Comparison of ENCODE assay signal across 8 mouse cellular contexts in genomic region chr17:32319950-32320349, GRCm38 (mm10). TPM values are rescaled to one million over a fixed set of nuclear protein-coding genes. Genes with fewer than 3 reads are reported as not detected.
DNase-seq lines count a peak whose midpoint lies in the region; ATAC-seq and TF ChIP-seq lines count a peak whose summit lies in the region.

No protein-coding gene starts in this region.

- no peak for ATAC-seq in G1E (ENCODE audit: extremely low read depth, insufficient number of reproducible peaks, low FRiP score, poor library complexity, severe bottlenecking)
- ATAC-seq in erythroid progenitor cell, adult 5-6 weeks (replicated peaks; ENCODE audit: low FRiP score, poor library complexity, severe bottlenecking), result 0 out of 2 replicates have a peak, but pooled peaks have one; percentile 3
- no peak for ATAC-seq in liver, embryonic 13.5 days (ENCODE audit: low read depth)

- peak overlapping the region; percentile 90 for H3K4me3 ChIP-seq in kidney, adult 2 months (ENCODE audit: insufficient read depth, low read depth, low read length)
- H3K4me3 ChIP-seq in G1E (ENCODE audit: low read depth, low read length), result peak overlapping the region; percentile 93
- peak overlapping the region; percentile 81 for H3K4me3 ChIP-seq in liver, embryonic 13.5 days (replicated peaks)

- H3K36me3 ChIP-seq in kidney, adult 2 months (ENCODE audit: control insufficient read depth, insufficient read depth, low read length), result no peaks in the 10 kb centered on the region; the same call in 1 of the 2 replicates
- peaks cover 75% of the 10 kb centered on the region for H3K36me3 ChIP-seq in G1E (replicated peaks)
- peaks cover 52% of the 10 kb centered on the region for H3K36me3 ChIP-seq in liver, embryonic 13.5 days

- H3K27me3 ChIP-seq in kidney, adult 2 months (replicated peaks; ENCODE audit: control insufficient read depth, insufficient read depth, low read length), result no peaks in the 10 kb centered on the region
- H3K27me3 ChIP-seq in G1E (ENCODE audit: insufficient read depth, low read length), result no peaks in the 10 kb centered on the region
- no peaks in the 10 kb centered on the region for H3K27me3 ChIP-seq in liver, embryonic 13.5 days

- under 1% methylated on average over 7 of the region's 7 CpGs for WGBS in kidney, adult 2 months
- WGBS in liver, embryonic 13.5 days (ENCODE audit: insufficient replicate concordance), result 0% methylated on average over 7 of the region's 7 CpGs

- no peak for TF ChIP-seq CTCF in kidney, adult 2 months (conservative IDR thresholded peaks at IDR 0.05; ENCODE audit: insufficient read depth, insufficient read length, low read depth, low read length)
- no peak for TF ChIP-seq CTCF in G1E (IDR thresholded peaks at IDR 0.05; ENCODE audit: low read depth, low read length)

- peak overlapping the region; percentile 93 for H3K4me2 ChIP-seq in liver, embryonic 13.5 days

- peak overlapping the region; percentile 86 for H3K9ac ChIP-seq in liver, embryonic 13.5 days

- DNase-seq in kidney, adult 2 months, result peak; percentile 9
- DNase-seq in kidney, adult 9 months, result no peak
- peak; percentile 26 for DNase-seq in G1E (ENCODE audit: low spot score)
- DNase-seq in liver, embryonic 13.5 days, result no peak
- DNase-seq in urinary bladder, postnatal 4 days (ENCODE audit: low spot score in 2 of 2), result no peak
- DNase-seq in adrenal gland, adult 18-20 months (ENCODE audit: low spot score in 2 of 2), result no peak
- no peak for DNase-seq in spleen, postnatal 14 days (ENCODE audit: low spot score in 2 of 2)

- TF ChIP-seq POLR2A in kidney, adult 2 months (IDR thresholded peaks at IDR 0.05; ENCODE audit: low read depth, low read length), result no peak

- no peaks in the 10 kb centered on the region for H3K9me3 ChIP-seq in G1E (replicated peaks)
- no peaks in the 10 kb centered on the region for H3K9me3 ChIP-seq in liver, embryonic 13.5 days (replicated peaks)

- no peaks in the 10 kb centered on the region; the same call in 1 of the 2 replicates for H3K4me1 ChIP-seq in kidney, adult 2 months (ENCODE audit: control insufficient read depth, insufficient read depth, low read length)
- peaks cover 56% of the 10 kb centered on the region for H3K4me1 ChIP-seq in G1E (ENCODE audit: insufficient read depth, low read depth, low read length)
- H3K4me1 ChIP-seq in liver, embryonic 13.5 days (replicated peaks), result peaks cover 42% of the 10 kb centered on the region

- no peak overlapping the region for H3K27ac ChIP-seq in kidney, adult 2 months (ENCODE audit: insufficient read depth, low read depth, low read length)
- peak overlapping the region; percentile 87 for H3K27ac ChIP-seq in liver, embryonic 13.5 days

RNA-seq across cellular contexts. Expression of gene Akap8, which starts 1.1 kb away (rescaled TPM):
- polyA plus RNA-seq in kidney, adult 2 months (2012; rRNA removed), result 36.9 and 48.0 TPM in 2 replicates
- 67.3 and 80.8 TPM in 2 replicates for total RNA-seq in G1E (2014; fragmentation: Nextera tagmentation)
- total RNA-seq in G1E (2017), result 119 and 132 TPM in 2 replicates
- polyA plus RNA-seq in G1E (2012), result 251 and 272 TPM in 2 replicates
- total RNA-seq in erythroid progenitor cell, adult 5-6 weeks (2015; ENCODE audit: low replicate concordance), result 26.8 and 33.5 TPM in 2 replicates
- 60.9 and 62.4 TPM in 2 replicates for total RNA-seq in erythroid progenitor cell, adult 5-6 weeks (2017; ENCODE audit: low replicate concordance)
- 40.5 and 47.9 TPM in 2 replicates for polyA plus RNA-seq in liver, embryonic 13.5 days (2015; fragmentation: Nextera tagmentation; extraction: Ambion mirVana)
- 10 to 100 TPM; 73.4 to 87.9 TPM for total RNA-seq in adrenal gland, adult 18-20 months (2021)

RNA-seq across cellular contexts. Expression of gene Akap8l, which starts 30.5 kb away (rescaled TPM):
- 71.5 and 96.4 TPM in 2 replicates for polyA plus RNA-seq in kidney, adult 2 months (2012; rRNA removed)
- total RNA-seq in G1E (2014; fragmentation: Nextera tagmentation) (57.8 and 68.8 TPM in 2 replicates), G1E (2017) (44.4 and 57.6 TPM in 2 replicates)
- 80.3 and 101 TPM in 2 replicates for polyA plus RNA-seq in G1E (2012)
- 45.8 and 108 TPM in 2 replicates for total RNA-seq in erythroid progenitor cell, adult 5-6 weeks (2015; ENCODE audit: low replicate concordance)
- total RNA-seq in erythroid progenitor cell, adult 5-6 weeks (2017; ENCODE audit: low replicate concordance), result 150 and 167 TPM in 2 replicates
- 35.4 and 36.9 TPM in 2 replicates for polyA plus RNA-seq in liver, embryonic 13.5 days (2015; fragmentation: Nextera tagmentation; extraction: Ambion mirVana)
- 100 to 1,000 TPM in 1 of 2 experiments, 10 to 100 TPM in 1; 98.4 to 128 TPM for total RNA-seq in adrenal gland, adult 18-20 months (2021)

RNA-seq across cellular contexts. Expression of gene Brd4, which starts 35.4 kb away (rescaled TPM):
- polyA plus RNA-seq in kidney, adult 2 months (2012; rRNA removed), result 27.0 and 33.7 TPM in 2 replicates
- total RNA-seq in G1E (2014; fragmentation: Nextera tagmentation), result 269 and 323 TPM in 2 replicates
- 11.5 and 16.0 TPM in 2 replicates for total RNA-seq in G1E (2017)
- 210 and 237 TPM in 2 replicates for polyA plus RNA-seq in G1E (2012)
- 116 and 144 TPM in 2 replicates for total RNA-seq in erythroid progenitor cell, adult 5-6 weeks (2015; ENCODE audit: low replicate concordance)
- 61.8 and 82.5 TPM in 2 replicates for total RNA-seq in erythroid progenitor cell, adult 5-6 weeks (2017; ENCODE audit: low replicate concordance)
- polyA plus RNA-seq in liver, embryonic 13.5 days (2015; fragmentation: Nextera tagmentation; extraction: Ambion mirVana), result 28.3 and 37.2 TPM in 2 replicates
- total RNA-seq in adrenal gland, adult 18-20 months (2021), result 100 to 1,000 TPM in 1 of 2 experiments, 10 to 100 TPM in 1; 96.2 to 110 TPM

Comparison
In these comparisons a context has a peak if more than half of its experiments do, and no peak if none do; other contexts are left out.
1. DNase-seq: peak in kidney, adult 2 months (single experiment) and G1E (single experiment); none in kidney, adult 9 months (single experiment), liver, embryonic 13.5 days (single experiment), urinary bladder, postnatal 4 days (0 of 2), adrenal gland, adult 18-20 months (0 of 2) and spleen, postnatal 14 days (0 of 2).
2. Peak in every context shown above with its lines, with median percentiles within 50 percentile points of each other: H3K4me3 ChIP-seq.